Mouse (Mus musculus): ENCODE measurements at regions not wholly inside any gene's neighbourhood (a gene's known extent, or its start where the extent isn't known, plus 50 kb on each side); places are given as distances from the start of the nearest gene placed in this dataset.

DNA sequence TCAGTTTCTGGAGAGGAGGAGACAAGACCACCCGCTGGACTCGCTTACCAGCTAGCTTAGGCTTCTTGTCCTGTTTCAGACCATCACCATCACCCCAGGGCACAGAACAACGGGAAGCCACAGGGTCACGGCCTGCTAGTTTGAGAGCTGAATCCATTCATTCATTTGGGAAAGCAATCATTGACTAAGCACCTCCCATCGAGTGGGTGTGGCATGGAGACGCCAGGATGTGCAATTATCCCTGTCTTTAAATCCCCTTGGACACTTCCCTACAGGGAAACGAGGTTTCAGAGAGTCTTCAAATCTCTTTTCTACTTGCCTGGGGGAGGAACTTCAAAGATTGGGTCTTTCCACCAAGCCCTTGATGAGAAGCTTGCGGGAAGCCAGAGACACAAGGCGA lies 108.7 kb downstream of the 2410131K14Rik start:
- DNase-seq (ENCODE audit: low read depth) = no peak

GRCm38 (mm10) chr5:118354127-118354526 lies 109.1 kb downstream of the 2410131K14Rik start:
- no peak for DNase-seq (ENCODE audit: low read depth)

DNA sequence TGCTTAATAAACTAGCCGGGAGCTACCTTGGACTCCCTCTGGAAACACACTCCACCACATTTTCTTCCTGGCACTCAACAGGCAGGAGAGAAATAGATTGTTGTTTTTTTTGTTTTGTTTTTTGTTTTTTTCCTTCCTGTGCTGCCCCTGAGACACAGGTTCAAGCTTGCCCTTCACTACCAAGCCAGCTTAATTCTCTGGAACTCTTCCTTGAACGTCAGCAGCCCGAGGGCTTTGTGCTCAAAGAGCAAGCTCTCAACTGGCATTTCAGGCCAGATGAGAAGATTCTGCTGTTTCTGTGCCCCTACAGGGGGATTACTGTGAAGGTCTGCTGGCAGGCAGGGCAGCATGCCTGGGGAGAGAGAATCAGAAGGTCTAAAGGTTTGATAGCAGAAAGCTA lies 109.8 kb downstream of the 2410131K14Rik start:
- no peak for DNase-seq (ENCODE audit: low read depth)

DNA sequence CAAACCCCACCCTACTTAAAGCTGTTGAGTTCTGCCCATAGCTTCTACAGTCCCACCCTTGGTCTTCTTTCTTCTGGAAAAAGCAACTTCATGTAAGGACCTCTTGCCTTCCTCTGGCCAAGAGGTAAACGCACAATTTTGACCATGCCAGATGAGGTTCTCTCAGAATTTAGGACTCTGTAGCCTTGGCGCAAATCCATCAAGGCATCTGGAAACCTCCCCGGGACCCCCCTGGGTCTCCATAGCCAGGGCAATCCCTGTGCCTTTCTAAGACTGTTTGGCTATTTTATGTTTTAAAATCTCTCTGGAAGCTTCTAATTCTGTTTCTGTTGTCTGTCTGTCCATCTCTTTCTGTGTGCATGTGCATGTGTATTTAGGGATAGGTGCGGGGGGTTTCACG lies 110.3 kb downstream of the 2410131K14Rik start:
- DNase-seq (ENCODE audit: low read depth) = no peak

DNA sequence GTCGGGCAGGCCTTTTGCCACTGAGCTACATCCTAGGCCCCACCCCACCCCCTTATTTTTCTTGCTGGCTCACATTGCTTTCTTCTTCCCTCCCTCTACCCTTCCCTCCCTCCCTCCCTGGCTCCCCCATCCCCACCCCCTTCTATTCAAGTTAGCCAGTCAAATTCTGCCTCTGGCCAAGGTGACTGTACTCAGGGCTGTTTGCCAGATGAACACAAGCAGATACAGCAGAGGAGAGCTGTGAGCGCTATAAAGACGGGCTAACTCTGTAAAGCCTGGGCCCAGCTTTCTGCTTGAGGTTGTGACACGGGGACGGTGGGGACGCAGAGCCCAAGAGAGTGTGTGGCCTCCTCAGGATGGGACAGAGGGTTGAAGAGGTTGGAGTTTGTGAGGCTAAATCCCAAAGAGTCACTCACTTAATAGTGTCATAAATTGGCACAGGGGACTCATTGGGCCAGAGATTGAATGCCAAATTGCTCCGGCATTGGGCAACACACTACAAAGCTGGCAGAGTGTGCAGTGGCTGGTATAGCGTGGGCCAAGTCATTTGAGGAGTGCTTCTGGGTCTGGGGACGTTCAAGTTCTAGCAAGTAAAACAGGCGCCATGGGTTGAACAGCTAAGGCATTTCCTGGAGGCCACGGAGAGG lies 110.8 kb downstream of the 2410131K14Rik start:
- peak; percentile 85 for DNase-seq (ENCODE audit: low read depth)

GRCm38 (mm10) chr5:118359646-118360373 lies 114.8 kb downstream of the 2410131K14Rik start:
- DNase-seq (ENCODE audit: low read depth) = no peak

DNA sequence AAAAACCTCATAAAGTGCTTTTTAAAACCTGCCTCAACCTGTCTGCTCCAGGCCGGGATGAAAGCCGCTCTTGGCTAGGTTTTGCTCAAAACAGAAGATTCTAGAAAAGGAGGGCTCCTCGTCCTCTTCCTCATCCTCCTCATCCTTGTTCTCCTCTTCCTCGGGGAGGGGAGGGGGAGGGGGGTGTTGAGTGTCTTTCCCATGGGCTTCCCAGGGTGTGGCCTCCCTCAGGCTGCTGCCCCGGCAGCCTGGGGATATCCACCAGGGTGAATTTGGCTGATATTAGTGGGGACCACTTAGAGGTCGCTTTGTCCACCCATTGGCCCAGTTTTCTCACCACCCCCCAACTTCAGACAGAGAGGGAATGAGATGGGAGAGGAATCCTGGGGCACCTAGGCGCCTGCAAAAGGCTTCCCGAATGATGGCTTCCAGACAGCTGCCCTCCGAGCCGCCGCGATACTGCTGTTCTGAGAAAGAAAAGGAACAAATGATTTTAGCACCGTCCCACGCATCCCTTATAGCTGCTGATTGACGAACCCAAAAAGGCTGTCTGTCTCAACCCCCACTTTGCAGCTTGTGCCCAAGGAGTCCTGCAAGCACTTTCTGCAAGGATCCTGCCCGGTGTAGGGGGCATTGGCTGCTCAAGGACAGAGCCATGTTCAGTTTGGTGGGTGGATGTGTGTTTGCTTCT lies 115.5 kb downstream of the 2410131K14Rik start:
- no peak for DNase-seq (ENCODE audit: low read depth)

- no peak for DNase-seq (ENCODE audit: low read depth)
Measured at GRCm38 (mm10) chr5:118361133-118361852, 116.3 kb downstream of the 2410131K14Rik start.

- no peak for DNase-seq (ENCODE audit: low read depth)
Measured at GRCm38 (mm10) chr5:118361853-118362406, 116.9 kb downstream of the 2410131K14Rik start.

GRCm38 (mm10) chr5:118362738-118363137 lies 117.7 kb downstream of the 2410131K14Rik start:
- no peak for DNase-seq (ENCODE audit: low read depth)

DNA sequence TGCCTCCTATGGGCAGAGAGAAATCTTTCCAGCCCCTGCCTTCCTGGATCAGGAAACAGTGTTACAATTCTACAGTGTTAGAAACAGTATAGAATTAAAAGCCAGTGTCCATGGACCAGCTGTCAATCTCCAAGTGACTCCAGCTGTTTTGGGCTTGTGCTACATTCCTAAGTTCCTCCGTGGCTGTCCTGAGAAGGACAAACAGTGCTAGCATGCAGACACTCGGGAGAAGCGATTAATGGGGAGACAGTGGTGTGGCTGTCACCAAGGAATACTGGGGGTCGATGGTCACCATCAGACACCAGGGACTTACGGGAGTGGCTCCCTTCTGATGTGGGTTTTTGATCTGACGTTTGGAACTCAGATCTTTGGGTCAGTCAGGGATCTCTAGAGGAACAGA lies 118.1 kb downstream of the 2410131K14Rik start:
- DNase-seq (ENCODE audit: low read depth) = no peak

DNA sequence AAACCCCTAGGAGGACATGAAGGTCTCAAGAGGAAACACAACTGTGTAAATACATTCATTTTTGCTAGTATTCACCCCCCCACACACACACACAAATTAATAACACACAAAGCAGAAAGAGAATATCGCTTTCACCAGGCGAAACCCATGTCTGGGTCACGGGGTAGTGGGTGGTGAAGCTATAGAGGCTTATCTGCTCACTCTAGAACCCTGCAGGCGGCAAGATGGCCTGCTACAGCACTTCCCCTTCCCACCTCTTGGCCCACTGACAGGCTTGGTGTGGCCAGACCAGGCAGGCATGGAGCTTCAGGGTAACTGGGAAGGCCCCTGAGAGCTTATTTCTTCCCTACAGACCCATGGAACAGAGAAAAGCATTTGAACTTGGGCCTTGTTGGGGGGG lies 119.6 kb downstream of the 2410131K14Rik start:
- no peak for DNase-seq (ENCODE audit: low read depth)

DNA sequence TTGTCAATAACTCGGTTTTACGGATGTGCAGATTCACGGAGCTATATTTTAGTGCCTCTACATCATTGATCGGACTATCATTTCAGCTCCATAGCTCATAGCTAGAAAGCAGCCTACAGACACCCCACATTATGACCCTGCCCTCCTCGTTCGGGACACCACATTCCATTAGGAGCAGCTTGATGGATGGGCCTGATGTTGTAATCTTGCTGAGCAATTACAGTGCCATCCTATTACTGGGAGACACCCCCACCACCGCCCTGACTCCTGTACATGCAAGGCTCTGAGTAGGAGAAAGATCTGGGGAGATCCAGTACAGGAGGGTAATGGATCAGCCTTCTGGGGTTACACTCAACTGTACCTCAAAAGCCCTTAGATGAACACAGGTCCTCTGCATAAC lies 120.2 kb downstream of the 2410131K14Rik start:
- no peak for DNase-seq (ENCODE audit: low read depth)

- no peak for DNase-seq (ENCODE audit: low read depth)
Measured at GRCm38 (mm10) chr5:118365651-118366050, 120.6 kb downstream of the 2410131K14Rik start.

GRCm38 (mm10) chr5:118367047-118367446 lies 122.0 kb downstream of the 2410131K14Rik start:
- no peak for DNase-seq (ENCODE audit: low read depth)

GRCm38 (mm10) chr5:118373581-118373981 lies 128.6 kb downstream of the 2410131K14Rik start:
- no peak for DNase-seq (ENCODE audit: low read depth)

- no peak for DNase-seq (ENCODE audit: low read depth)
Measured at GRCm38 (mm10) chr5:118374968-118375367, 129.9 kb downstream of the 2410131K14Rik start.

DNA sequence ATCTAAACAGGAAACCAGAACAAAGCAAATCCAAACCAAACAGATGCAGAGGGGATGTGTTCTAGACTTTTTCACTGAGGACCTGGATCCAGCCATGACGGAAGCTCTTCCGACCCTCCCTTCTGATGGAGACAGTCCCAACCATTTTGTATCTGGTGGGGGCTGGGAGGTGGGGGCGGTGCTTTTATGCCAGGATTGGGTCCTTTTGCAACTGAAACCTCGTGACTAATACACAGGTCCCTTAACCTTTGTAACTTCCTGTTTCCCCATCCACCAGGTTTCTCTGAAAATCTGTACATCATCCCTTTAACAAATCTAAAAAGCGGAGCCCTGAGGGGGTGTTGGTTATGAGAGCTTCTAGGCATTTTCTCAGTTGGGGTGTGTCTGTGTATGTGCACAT lies 130.9 kb downstream of the 2410131K14Rik start:
- no peak for DNase-seq (ENCODE audit: low read depth)

GRCm38 (mm10) chr5:118376478-118376877 lies 131.5 kb downstream of the 2410131K14Rik start:
- no peak for DNase-seq (ENCODE audit: low read depth)

GRCm38 (mm10) chr5:118377402-118377848 lies 132.4 kb downstream of the 2410131K14Rik start:
- DNase-seq (ENCODE audit: low read depth) = no peak

DNA sequence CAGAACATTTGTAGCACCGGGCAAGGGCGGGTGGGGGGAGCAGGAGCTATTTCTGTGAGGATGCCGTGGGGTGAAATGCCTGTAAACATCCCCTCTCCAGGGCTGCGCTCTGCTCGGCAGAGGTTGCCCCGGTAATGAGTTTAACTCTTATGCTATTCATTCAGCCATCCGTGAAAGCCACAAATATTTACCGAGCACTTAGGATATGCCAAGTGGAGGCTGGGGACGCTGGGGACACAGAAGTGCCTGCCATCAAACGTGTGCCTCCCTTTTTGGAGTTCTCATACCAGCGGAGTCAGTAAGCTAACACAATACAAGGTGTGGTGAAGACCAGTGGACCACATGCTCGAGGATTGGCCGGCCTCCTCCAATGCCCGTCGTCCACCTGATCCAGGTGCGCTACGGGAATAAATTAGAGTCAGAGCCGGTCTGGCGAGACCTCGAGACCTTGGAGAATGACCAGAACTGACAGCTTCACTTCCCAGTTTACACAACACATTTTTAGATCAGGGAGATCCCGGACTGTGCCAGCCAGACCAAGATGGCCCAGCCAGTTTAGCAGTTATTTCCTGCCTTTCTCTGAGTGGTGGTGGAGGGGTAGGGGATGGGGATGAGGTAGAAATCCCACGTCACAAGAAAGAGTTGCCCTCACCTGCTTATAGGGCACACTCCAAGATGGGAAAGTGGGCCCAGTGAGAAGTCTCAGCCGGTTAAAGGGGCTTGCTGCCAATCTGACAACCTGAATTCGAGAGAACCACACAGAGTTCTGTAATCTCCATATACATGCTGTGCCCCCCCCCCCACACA lies 134.4 kb downstream of the 2410131K14Rik start:
- no peak for DNase-seq (ENCODE audit: low read depth)

Data from fibroblast of lung, adult 2 months (primary cell).